Mouse (Mus musculus) intestine, embryonic 15.5 days (tissue): ENCODE results near the gene Arl5c. TPM values are rescaled to one million over a fixed set of nuclear protein-coding genes. Genes with fewer than 3 reads are reported as not detected.

Experiments
- ATAC-seq: fragments of 200-750 bp; cut with Nextera tagmentation; 2 replicates; pipeline ENCODE4 v1.8.0; 2017; ENCODE audit warnings: moderate TSS enrichment, moderate library complexity
- H3K27ac ChIP-seq: fragments of 300-500 bp; sonication (generic); 2 replicates; pipeline ENCODE4 v1.5.1; 2015; ENCODE audit warnings: mild to moderate bottlenecking, inconsistent platforms
- H3K27me3 ChIP-seq: fragments of 300-500 bp; sonication (generic); replicated peaks from 2 replicates; pipeline ENCODE4 v1.6.1; 2015; ENCODE audit warnings: inconsistent platforms
- H3K36me3 ChIP-seq: fragments of 300-500 bp; sonication (generic); 2 replicates; pipeline ENCODE4 v1.6.1; 2015; ENCODE audit warnings: inconsistent platforms
- H3K4me1 ChIP-seq: fragments of 300-500 bp; sonication (generic); replicated peaks from 2 replicates; pipeline ENCODE4 v1.6.1; 2015; ENCODE audit warnings: inconsistent platforms
- H3K4me2 ChIP-seq: fragments of 300-500 bp; sonication (generic); replicated peaks from 2 replicates; pipeline ENCODE4 v1.6.1; 2015; ENCODE audit warnings: mild to moderate bottlenecking, inconsistent platforms
- H3K4me3 ChIP-seq: fragments of 300-500 bp; sonication (generic); replicated peaks from 2 replicates; pipeline ENCODE4 v1.5.1; 2015; ENCODE audit warnings: inconsistent platforms
- H3K9ac ChIP-seq: fragments of 300-500 bp; sonication (generic); 2 replicates; pipeline ENCODE4 v1.6.1; 2015; ENCODE audit warnings: inconsistent platforms
- H3K9me3 ChIP-seq: fragments of 300-500 bp; sonication (generic); 2 replicates; pipeline ENCODE4 v1.6.1; 2016; ENCODE audit warnings: inconsistent platforms
- WGBS: fragments of 180-500 bp; shearing (Covaris S2); methylation state at CpG from one replicate; pipeline ENCODE4 v1.1.7; 2015; 5-methylcytosine and 5-hydroxymethylcytosine counted together
- polyA plus RNA-seq: library from polyadenylated mRNA; unstranded; fragments of >200 nt; fragmentation: Nextera tagmentation; extraction: Ambion mirVana; gene quantifications from 2 replicates; pipeline ENCODE4 v1.2.1, GENCODE M21; 2015

Gene Arl5c
- polyA plus RNA-seq, 1 experiment from 2014 or later = 7.6 TPM

DNA sequence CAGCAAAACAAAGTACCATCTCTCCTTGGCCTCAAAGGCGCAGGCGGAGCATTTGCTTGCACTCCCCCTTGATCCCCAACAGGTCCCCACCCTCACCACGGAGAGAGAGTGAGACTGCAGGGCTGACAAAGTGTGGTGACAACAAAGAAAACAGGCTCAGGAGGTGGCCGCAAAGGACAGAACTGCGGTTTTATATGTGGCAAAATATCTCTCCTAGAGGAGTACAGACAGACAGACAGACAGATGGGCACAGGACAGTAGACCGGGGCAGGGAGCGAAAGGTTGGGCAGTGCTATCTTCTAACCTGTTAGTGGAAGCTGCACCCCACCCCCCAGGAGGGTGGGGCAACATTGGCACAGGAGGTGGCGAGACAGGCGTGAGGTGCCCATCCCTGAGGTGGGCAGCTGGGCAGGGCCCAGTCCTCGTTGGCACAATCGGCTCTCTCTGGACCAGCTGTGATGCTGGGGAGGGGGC, 5.4 kb upstream of the Arl5c start:
- WGBS = 37% methylated on average over 11 of the region's 11 CpGs
- no peak overlapping the region for H3K4me2 ChIP-seq
- H3K4me1 ChIP-seq = peaks cover 12% of the 10 kb centered on the region; the same call in 1 of the 2 replicates
- H3K27ac ChIP-seq = no peak overlapping the region
- no peaks in the 10 kb centered on the region; the same call in 1 of the 2 replicates for H3K9me3 ChIP-seq
- no peak for ATAC-seq
- peaks cover 7% of the 10 kb centered on the region for H3K27me3 ChIP-seq
- no peak overlapping the region for H3K9ac ChIP-seq
- no peaks in the 10 kb centered on the region; the same call in 1 of the 2 replicates for H3K36me3 ChIP-seq
- H3K4me3 ChIP-seq = no peak overlapping the region

DNA sequence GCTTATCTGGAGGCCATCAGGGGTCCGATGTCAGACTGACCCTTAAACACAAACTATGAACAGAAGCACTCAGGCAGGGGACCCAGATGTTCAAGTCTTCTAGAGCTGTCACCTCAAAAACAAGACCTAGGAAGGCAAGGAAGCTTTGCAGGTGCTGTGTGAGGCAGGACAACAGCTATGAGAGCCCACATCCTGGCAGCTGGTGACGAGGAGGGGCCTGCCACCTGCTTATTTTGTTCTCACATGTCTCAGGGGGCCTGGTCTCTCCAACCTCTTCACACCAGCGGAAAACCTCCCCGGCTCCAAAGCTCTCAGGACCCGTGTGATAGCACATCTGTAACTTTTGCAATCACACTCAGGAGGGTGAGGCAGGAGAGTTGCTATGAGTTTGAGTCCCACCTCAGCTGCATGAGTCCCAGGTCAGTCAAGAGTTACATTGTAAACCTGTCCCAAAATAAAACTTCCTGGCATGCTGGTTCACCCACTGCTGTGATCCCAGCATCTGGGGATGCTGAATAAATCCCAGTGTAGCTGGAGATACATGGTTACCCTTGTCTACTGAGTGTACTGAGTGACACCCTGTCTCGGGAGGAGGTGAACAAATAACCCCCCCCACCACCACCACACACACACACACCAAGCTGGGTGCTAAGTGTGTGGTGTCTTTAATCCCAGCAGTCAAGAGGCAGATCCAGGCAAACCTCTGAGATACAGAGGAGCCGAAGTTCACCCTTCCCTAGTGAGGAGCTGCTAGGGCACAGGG, 4.6 kb upstream of the Arl5c start:
- H3K4me2 ChIP-seq = no peak overlapping the region
- H3K4me3 ChIP-seq = no peak overlapping the region
- no peaks in the 10 kb centered on the region; the same call in 1 of the 2 replicates for H3K9me3 ChIP-seq
- no peak overlapping the region for H3K27ac ChIP-seq
- peaks cover 12% of the 10 kb centered on the region; the same call in 1 of the 2 replicates for H3K4me1 ChIP-seq
- H3K9ac ChIP-seq = no peak overlapping the region
- WGBS = 19% methylated on average over 7 of the region's 7 CpGs
- H3K27me3 ChIP-seq = peaks cover 7% of the 10 kb centered on the region
- no peak for ATAC-seq
- no peaks in the 10 kb centered on the region; the same call in 1 of the 2 replicates for H3K36me3 ChIP-seq

DNA sequence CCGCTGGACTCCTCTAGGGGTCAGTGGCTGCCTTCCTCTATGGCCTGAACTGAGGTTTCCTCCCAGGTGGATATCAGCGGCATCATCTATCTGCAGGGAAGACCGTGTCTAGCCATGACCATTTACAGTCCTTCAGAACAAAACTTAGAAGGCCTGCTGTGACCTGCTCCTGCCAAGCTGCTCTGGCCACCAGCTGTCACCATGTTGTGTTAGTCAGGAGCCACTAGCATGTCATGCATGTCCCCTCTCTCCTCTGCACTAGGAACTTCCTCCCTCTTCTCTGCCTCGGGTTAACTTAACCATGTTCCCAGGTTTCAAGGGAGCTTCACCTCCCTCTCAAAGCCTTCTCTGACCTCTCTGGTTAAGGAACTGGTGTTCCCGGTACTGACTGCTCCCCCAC, 3.8 kb upstream of the Arl5c start:
- Histone ChIP-seq H3K9me3 (no peaks in the 10 kb centered on the region; the same call in 1 of the 2 replicates), H3K27me3 (peaks cover 7% of the 10 kb centered on the region), H3K9ac (no peak overlapping the region), H3K4me2 (no peak overlapping the region), H3K36me3 (no peaks in the 10 kb centered on the region; the same call in 1 of the 2 replicates), H3K27ac (no peak overlapping the region), H3K4me1 (peaks cover 18% of the 10 kb centered on the region; the same call in 1 of the 2 replicates), H3K4me3 (no peak overlapping the region)
- ATAC-seq = no peak
- WGBS = 64% methylated on average over 5 of the region's 5 CpGs

DNA sequence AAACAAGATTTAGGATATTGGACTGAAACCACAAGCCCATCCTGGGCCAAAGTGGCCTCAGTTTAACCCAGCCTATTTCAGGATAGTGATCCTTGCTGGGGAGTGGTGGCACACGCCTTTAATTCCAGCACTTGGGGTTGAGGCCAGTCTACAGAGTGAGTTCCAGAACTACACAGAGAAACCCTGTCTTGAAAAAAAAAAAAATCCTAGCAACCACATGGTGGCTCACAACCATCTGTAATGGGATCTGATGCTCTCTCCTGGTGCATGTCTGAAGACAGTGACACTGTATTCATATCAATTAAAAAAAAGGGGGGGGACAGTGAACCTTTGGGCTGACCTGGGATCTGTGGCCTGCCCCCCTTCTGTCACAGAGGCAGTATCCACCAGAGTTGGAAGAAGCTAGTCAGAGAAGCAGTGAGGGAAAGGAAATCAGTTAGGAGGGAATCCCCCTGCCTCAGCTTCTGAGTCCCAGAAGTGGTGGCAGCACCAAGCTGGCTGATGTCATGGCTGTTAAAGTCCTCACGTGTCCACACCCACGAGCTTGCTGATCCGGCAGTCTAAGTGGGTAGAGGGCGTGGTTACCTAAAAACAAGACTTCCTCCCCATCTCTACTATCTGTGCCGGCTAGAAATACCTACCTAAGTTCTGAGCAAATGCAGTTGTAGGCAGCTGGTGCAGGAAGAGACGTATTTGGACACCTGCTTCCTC, 3.1 kb upstream of the Arl5c start:
- WGBS = 55% methylated on average over 7 of the region's 7 CpGs
- Histone ChIP-seq H3K27ac (no peak overlapping the region), H3K27me3 (peaks cover 7% of the 10 kb centered on the region), H3K4me1 (peaks cover 23% of the 10 kb centered on the region), H3K4me3 (no peak overlapping the region), H3K36me3 (no peaks in the 10 kb centered on the region), H3K9me3 (no peaks in the 10 kb centered on the region), H3K9ac (no peak overlapping the region), H3K4me2 (no peak overlapping the region)
- ATAC-seq = no peak

DNA sequence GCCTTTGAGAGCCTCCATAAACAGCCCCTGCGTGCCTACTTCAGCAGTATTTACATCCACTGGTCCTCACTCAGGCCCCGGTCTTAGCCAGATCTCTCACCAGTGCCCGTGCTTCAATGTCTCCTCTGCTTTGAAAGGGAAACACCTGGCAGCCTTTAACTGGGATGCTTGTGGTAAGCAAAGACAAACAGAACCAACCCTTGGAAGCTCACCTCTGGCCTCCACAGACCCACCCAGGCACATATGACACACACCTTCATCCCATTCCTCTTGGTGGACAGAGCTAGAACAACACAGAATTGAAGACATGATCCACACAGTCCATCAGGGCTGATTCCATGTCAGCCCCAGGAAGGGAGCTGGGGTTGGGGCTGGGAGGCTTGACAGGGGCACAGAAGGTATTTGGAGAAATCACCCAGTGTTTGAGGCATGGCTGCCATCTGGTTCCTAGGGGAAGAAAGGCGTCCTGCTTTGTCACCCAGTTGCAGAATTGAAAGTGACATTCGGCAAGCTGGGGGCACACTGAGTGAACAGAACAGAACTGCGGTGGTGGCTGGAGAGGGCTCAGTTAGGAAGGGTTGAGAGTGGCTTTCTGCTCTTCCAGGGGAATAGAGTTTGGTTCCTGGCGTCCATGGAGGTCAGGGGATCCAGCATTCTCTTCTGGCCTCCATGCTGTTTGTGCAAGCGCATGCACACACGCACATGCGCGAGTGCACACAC, 2.3 kb upstream of the Arl5c start:
- no peak overlapping the region for H3K4me3 ChIP-seq
- no peak overlapping the region for H3K4me2 ChIP-seq
- WGBS = 74% methylated on average over 11 of the region's 11 CpGs
- no peak for ATAC-seq
- H3K36me3 ChIP-seq = no peaks in the 10 kb centered on the region
- H3K9me3 ChIP-seq = no peaks in the 10 kb centered on the region
- H3K27me3 ChIP-seq = peaks cover 7% of the 10 kb centered on the region
- H3K27ac ChIP-seq = no peak overlapping the region
- H3K4me1 ChIP-seq = peaks cover 21% of the 10 kb centered on the region
- no peak overlapping the region for H3K9ac ChIP-seq

DNA sequence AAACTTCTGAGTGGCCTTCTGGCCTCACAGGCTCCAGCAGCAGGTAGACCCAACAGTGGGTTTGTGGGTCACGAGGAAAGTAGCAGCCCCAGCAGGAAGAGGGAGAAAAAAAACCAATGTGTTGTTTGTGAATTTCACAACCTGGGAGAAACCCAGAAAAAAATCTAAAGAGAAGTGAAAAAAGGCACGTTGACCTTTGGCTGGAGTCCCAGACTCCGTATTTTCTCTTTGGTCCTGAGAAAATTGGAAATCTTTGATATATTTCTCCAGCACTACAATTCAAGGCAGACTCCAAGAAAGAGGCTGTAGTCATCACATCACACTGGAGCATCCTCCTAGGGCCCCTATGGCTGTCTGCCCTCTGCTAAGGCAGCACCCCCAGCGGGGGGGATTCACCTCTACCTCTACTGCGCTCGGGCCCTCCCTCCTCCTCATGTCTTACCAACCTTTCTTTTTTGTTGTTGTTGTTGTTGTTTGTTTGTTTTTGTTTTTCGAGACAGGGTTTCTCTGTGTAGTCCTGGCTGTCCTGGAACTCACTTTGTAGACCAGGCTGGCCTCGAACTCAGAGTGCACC, 1.5 kb upstream of the Arl5c start:
- WGBS = 76% methylated on average over 8 of the region's 8 CpGs

DNA sequence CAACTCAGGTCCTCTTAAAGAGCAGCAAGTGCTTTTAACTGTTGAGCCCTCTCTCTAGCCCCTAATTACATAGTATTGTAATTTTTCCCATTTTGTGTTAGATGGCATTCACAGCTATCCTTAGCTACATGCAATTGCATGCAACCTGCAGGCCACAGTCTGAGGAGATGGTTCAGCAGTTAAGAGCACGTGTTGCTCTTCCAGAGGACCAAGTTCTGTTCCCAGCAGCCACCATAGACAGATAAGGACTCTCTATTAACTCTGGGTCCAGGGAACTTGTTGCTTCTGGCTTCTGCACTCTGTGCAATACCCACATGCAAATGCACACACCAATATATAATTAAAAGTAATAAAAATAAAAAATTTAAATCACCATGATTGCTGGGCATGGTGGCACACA, 710 bp upstream of the Arl5c start:
- no peaks in the 10 kb centered on the region for H3K9me3 ChIP-seq
- no peak overlapping the region for H3K9ac ChIP-seq
- H3K27me3 ChIP-seq = peaks cover 4% of the 10 kb centered on the region
- H3K36me3 ChIP-seq = no peaks in the 10 kb centered on the region
- H3K4me1 ChIP-seq = peaks cover 13% of the 10 kb centered on the region
- WGBS = 62% methylated on average over 1 of the region's 1 CpGs
- H3K4me2 ChIP-seq = no peak overlapping the region
- ATAC-seq = no peak
- H3K4me3 ChIP-seq = no peak overlapping the region
- no peak overlapping the region for H3K27ac ChIP-seq

More for the DNA sequence above, 1.5 kb upstream of the Arl5c start:
- Histone ChIP-seq H3K9me3 (no peaks in the 10 kb centered on the region), H3K9ac (no peak overlapping the region), H3K4me3 (no peak overlapping the region), H3K4me2 (no peak overlapping the region), H3K27ac (no peak overlapping the region), H3K36me3 (no peaks in the 10 kb centered on the region), H3K27me3 (peaks cover 7% of the 10 kb centered on the region), H3K4me1 (peaks cover 14% of the 10 kb centered on the region)
- no peak for ATAC-seq

DNA sequence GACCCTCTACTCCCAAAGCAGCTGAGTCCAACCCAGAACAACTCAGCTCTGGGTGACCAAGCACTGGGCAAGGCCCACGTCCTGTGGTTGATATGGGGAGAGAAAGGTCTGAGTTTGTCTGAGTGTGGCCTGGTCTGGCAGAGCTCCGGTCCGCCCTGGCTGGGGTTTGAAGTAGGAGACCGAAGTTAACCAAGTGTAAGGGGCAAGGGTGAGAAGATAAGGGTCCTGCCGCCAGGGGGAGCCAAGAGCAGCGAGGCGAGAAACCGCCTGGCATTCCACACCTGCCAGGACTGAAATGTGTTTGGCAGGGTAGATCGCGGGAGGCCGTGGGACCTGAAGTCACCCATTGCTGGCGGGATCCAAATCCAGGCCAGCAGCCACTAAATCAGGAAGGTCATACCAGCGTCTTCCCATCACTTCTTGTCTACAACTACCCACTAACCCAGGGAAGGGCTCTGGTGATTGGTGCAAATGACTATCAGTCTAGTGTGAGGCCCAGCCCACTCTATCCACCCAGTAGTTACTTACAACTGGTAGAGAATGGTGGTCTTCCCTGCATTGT, 1.4 kb downstream of the Arl5c start:
- ATAC-seq = peak; percentile 68
- H3K4me1 ChIP-seq = peaks cover 16% of the 10 kb centered on the region
- H3K27me3 ChIP-seq = no peaks in the 10 kb centered on the region
- H3K27ac ChIP-seq = no peak overlapping the region
- H3K9ac ChIP-seq = peak overlapping the region; percentile 48; the same call in 1 of the 2 replicates
- no peaks in the 10 kb centered on the region for H3K36me3 ChIP-seq
- peak overlapping the region; percentile 92 for H3K4me2 ChIP-seq
- WGBS = 6% methylated on average over 13 of the region's 13 CpGs
- peak overlapping the region; percentile 54 for H3K4me3 ChIP-seq
- no peaks in the 10 kb centered on the region for H3K9me3 ChIP-seq

DNA sequence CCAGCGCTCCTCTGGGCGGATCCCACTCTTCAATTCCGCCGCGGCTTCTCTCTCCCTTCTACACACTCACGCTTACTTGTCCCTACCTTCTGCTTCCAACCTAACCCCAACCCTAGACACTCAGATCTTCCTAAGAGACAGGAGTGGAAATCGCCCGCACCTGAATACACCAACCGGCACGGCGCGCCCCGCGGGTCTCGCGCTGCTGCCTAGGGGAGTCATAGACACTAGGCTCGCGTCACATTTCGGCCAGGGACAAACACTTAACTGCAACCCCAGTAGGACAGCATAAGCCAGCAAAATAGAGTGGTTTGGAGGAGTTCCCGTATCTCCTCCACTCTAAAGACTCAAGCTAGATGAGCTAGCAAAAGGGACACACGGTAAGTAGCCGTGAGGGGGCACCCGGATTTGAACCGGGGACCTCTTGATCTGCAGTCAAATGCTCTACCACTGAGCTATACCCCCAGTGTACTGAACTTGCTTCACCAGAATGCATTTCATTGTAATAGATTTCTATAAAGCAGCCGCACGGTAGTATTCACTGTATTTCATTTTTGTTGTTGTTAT, 7.4 kb downstream of the Arl5c start:
- peak; percentile 89 for ATAC-seq
- Histone ChIP-seq H3K4me2 (peak overlapping the region; percentile 75), H3K9ac (peak overlapping the region; percentile 80), H3K4me3 (peak overlapping the region; percentile 70), H3K9me3 (no peaks in the 10 kb centered on the region), H3K36me3 (no peaks in the 10 kb centered on the region), H3K27me3 (peaks cover 21% of the 10 kb centered on the region), H3K27ac (peak overlapping the region; percentile 86), H3K4me1 (peaks cover 15% of the 10 kb centered on the region; the same call in 1 of the 2 replicates)
- under 1% methylated on average over 26 of the region's 26 CpGs for WGBS

DNA sequence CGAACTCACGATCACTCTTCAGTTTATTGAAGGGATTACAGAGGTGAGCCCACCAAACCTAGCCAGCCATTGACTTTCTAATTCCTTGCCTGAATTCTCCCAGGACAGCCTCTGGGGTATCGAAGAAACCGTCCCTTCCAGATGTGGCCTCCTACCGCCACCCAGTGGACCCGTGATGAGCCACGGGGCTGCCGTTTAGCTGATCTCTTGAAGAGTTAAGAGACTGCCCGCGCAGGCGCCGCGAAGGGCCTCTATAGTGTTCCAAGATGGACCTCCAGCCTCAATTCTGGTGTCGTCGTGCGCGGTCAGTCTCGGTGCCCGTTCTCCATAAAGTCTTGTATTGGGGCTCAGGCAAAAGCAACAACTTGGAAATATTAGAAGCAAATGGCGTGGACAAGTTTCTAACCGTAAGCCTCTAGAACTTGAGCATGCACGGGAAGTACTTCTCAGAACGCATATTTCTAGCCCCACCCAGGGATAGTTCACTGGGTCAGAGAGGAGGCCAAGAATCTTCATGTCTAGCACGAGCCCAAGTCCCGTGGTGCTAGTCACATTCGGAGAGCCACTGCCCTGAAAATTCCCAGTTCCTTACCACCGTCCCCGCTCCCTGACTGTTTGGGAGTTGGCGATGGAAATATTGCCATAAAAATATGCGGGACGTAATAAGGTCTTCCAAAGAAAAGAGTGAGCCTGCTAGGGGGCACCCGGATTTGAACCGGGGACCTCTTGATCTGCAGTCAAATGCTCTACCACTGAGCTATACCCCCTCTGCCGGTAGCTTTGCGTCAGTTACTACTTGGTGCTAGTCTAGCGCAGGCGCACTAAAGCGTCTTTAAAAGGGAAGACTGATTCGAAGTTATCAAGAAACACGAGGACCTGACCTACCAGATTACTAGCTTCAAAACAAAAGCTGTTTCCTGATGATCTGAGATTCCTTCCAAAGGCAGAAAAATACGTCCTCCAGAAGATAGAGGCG, 8.1 kb downstream of the Arl5c start:
- peak; percentile 86 for ATAC-seq
- H3K27ac ChIP-seq = peak overlapping the region; percentile 86
- no peaks in the 10 kb centered on the region for H3K9me3 ChIP-seq
- H3K4me2 ChIP-seq = peak overlapping the region; percentile 85
- peak overlapping the region; percentile 80 for H3K9ac ChIP-seq
- peak overlapping the region; percentile 70 for H3K4me3 ChIP-seq
- no peaks in the 10 kb centered on the region for H3K36me3 ChIP-seq
- H3K27me3 ChIP-seq = peaks cover 21% of the 10 kb centered on the region
- WGBS = under 1% methylated on average over 42 of the region's 42 CpGs
- H3K4me1 ChIP-seq = peaks cover 15% of the 10 kb centered on the region; the same call in 1 of the 2 replicates
